Mouse (Mus musculus) effector memory CD4-positive, alpha-beta T cell, adult 7 months (primary cell): ENCODE measurements around the gene Krt83. TPM values are rescaled to one million over a fixed set of nuclear protein-coding genes. Genes with fewer than 3 reads are reported as not detected.

ENCODE experiments used
- polyA plus RNA-seq: library from polyadenylated mRNA; unstranded; fragments of 100-300 nt; shearing (Covaris generic); gene quantifications from one replicate; pipeline ENCODE4 v1.2.1, GENCODE M21; 2017

Gene Krt83
- polyA plus RNA-seq, result 21.6 TPM

GRCm38 (mm10) chr15:101491431-101491830, at the start of gene Krt83:
Gene Krt83, minus strand, starts transcription at chr15:101491512.

GRCm38 (mm10) chr15:101532720-101533119, 41.4 kb upstream of the Krt83 start, which contains the start of gene Krt84:
Gene Krt84, minus strand, starts transcription at chr15:101532820.

GRCm38 (mm10) chr15:101517161-101517560, 25.8 kb upstream of the Krt83 start, which contains the start of gene Gm49425:
Gene Gm49425, minus strand, starts transcription at chr15:101517261.

DNA sequence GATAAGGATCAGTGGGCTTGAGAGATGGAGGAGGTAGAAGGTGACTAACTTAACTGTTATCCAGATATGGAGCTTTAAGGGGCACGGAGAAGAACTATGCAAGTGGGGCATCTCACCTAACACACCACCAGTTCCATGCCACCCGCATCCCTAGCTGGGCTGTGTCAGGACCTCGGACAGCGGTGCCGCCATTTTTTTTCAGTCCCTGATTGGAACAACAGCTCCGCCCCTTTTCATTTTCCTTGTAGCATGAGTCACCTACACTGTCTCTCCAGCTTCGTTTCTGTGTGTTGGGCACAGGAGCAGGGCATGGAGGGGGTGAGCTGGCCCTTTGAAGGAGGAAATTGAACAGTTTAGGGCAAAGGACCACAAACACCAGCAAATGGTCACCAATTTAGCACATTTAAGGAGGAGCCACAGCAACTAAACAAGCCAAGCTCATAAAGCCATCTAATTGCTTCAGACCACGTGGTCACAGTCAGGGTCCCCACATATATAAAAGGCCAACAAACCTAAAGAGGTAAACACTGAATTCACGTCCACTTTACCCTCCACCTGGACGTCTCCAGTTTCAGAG, 18.3 kb downstream of the Krt83 start, which contains the start of gene Krt86:
Gene Krt86, plus strand, starts transcription at position 527 of the 577 bp plus-strand sequence.

GRCm38 (mm10) chr15:101463651-101464050, 27.7 kb downstream of the Krt83 start, which contains the start of gene Krt81:
Gene Krt81, minus strand, starts transcription at chr15:101463751.

GRCm38 (mm10) chr15:101447444-101447843, 43.9 kb downstream of the Krt83 start, which contains the start of gene Krt88:
Gene Krt88, plus strand, starts transcription at chr15:101447744.

DNA sequence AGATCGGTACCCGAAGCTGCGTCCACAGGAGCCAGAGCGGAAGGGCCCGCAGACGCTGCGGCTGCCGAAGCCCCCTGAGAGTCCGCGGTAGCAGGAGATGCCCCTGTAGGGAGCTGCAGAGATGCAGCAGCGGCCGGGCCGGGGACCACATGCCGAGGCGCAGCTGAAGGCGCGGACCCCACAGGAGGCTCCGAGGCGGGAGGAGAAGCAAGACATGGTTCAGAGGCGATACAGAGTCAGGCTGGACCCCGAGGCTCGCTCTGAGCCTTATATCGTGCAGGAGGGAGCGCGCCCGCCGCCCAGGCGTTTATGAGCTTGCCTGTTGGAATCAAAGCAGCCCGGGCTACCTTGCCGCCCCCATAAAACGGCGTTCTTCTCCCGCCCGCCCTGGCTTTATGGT, 52.8 kb downstream of the Krt83 start, which contains the start of gene Krt87:
Gene Krt87, minus strand, starts transcription at position 250 of the 400 bp plus-strand sequence.

Other genes starting within 250 kb of the Krt83 start
- 1,905 TPM for gene Nr4a1, start 237.2 kb downstream of the Krt83 start, polyA plus RNA-seq
- 99.9 TPM for gene Atg101, start 207.2 kb downstream of the Krt83 start, polyA plus RNA-seq
- gene 6030408B16Rik, start 198.3 kb downstream of the Krt83 start, polyA plus RNA-seq, result not detected
- gene Krt80, start 121.3 kb downstream of the Krt83 start, polyA plus RNA-seq, result 0.46 TPM
- 0.21 TPM for gene Krt7, start 80.5 kb downstream of the Krt83 start, polyA plus RNA-seq
- gene Krt87, start 52.7 kb downstream of the Krt83 start, polyA plus RNA-seq, result not detected
- not detected for gene Krt88, start 43.8 kb downstream of the Krt83 start, polyA plus RNA-seq
- not detected for gene Krt81, start 27.8 kb downstream of the Krt83 start, polyA plus RNA-seq
- not detected for gene Krt86, start 18.0 kb downstream of the Krt83 start, polyA plus RNA-seq
- not detected for gene Gm49425, start 25.7 kb upstream of the Krt83 start, polyA plus RNA-seq
- not detected for gene Krt84, start 41.3 kb upstream of the Krt83 start, polyA plus RNA-seq
- not detected for gene Krt82, start 59.2 kb upstream of the Krt83 start, polyA plus RNA-seq
- not detected for gene Krt90, start 71.4 kb upstream of the Krt83 start, polyA plus RNA-seq
- gene Krt75, start 82.4 kb upstream of the Krt83 start, polyA plus RNA-seq, result 0.61 TPM
- not detected for gene Gm5414, start 136.7 kb upstream of the Krt83 start, polyA plus RNA-seq
- not detected for gene Gm5478, start 155.9 kb upstream of the Krt83 start, polyA plus RNA-seq
- not detected for gene Krt6b, start 188.8 kb upstream of the Krt83 start, polyA plus RNA-seq
- gene Krt6a, start 202.8 kb upstream of the Krt83 start, polyA plus RNA-seq, result not detected
- gene Krt5, start 221.4 kb upstream of the Krt83 start, polyA plus RNA-seq, result not detected